Mouse (Mus musculus): ENCODE measurements around the gene Vill. TPM values are rescaled to one million over a fixed set of nuclear protein-coding genes. Genes with fewer than 3 reads are reported as not detected.

The Vill gene
- 10 to 100 TPM in 1 of 2 experiments, 1 to 10 TPM in 1; 3.2 to 10.1 TPM for total RNA-seq (2021)
- long read RNA-seq, experiment 1, partial matches to known transcripts: 1 of 1 reads
- long read RNA-seq, experiment 1, other reads (novel, unspliced or antisense): 0 of 1 reads
- long read RNA-seq, experiment 2, partial matches to known transcripts: 6 of 18 reads
- long read RNA-seq, experiment 2, other reads (novel, unspliced or antisense): 8 of 18 reads

- no peak for DNase-seq (ENCODE audit: low spot score in 2 of 2)
These were observed at the start of gene Vill for GRCm38 (mm10) chr9:119052154-119052944. Gene Vill, plus strand, starts transcription at chr9:119052778.

GRCm38 (mm10) chr9:119003990-119004702 lies 48.4 kb upstream of the Vill start:
- DNase-seq (ENCODE audit: low spot score in 2 of 2): no peak

- no peak for DNase-seq (ENCODE audit: low spot score in 2 of 2)
These were observed 47.9 kb upstream of the Vill start for GRCm38 (mm10) chr9:119004703-119005076.

GRCm38 (mm10) chr9:119005303-119006029 lies 47.1 kb upstream of the Vill start:
- DNase-seq (ENCODE audit: low spot score in 2 of 2): no peak

GRCm38 (mm10) chr9:119007266-119007665 lies 45.3 kb upstream of the Vill start:
- DNase-seq (ENCODE audit: low spot score in 2 of 2): no peak

- no peak for DNase-seq (ENCODE audit: low spot score in 2 of 2)
These were observed 43.7 kb upstream of the Vill start for GRCm38 (mm10) chr9:119008871-119009270.

GRCm38 (mm10) chr9:119010156-119010710 lies 42.3 kb upstream of the Vill start:
- DNase-seq (ENCODE audit: low spot score in 2 of 2): no peak

- DNase-seq (ENCODE audit: low spot score in 2 of 2): no peak
These were observed 35.6 kb upstream of the Vill start for GRCm38 (mm10) chr9:119016785-119017507.

GRCm38 (mm10) chr9:119021731-119022130 lies 30.8 kb upstream of the Vill start:
- no peak for DNase-seq (ENCODE audit: low spot score in 2 of 2)

- DNase-seq (ENCODE audit: low spot score in 2 of 2): no peak
These were observed 27.3 kb upstream of the Vill start for GRCm38 (mm10) chr9:119025263-119025662.

GRCm38 (mm10) chr9:119025832-119026331 lies 26.7 kb upstream of the Vill start:
- no peak for DNase-seq (ENCODE audit: low spot score in 2 of 2)

- DNase-seq (ENCODE audit: low spot score in 2 of 2): no peak
These were observed 25.2 kb upstream of the Vill start for GRCm38 (mm10) chr9:119027337-119027736.

- DNase-seq (ENCODE audit: low spot score in 2 of 2): no peak
These were observed 24.1 kb upstream of the Vill start for GRCm38 (mm10) chr9:119028226-119029195.

- peak; percentile 51 for DNase-seq (ENCODE audit: low spot score in 2 of 2)
These were observed 23.0 kb upstream of the Vill start for GRCm38 (mm10) chr9:119029568-119029967.

- DNase-seq (ENCODE audit: low spot score in 2 of 2): no peak
These were observed 21.5 kb upstream of the Vill start for GRCm38 (mm10) chr9:119031038-119031437.

- DNase-seq (ENCODE audit: low spot score in 2 of 2): no peak
These were observed 20.8 kb upstream of the Vill start for GRCm38 (mm10) chr9:119031772-119032171.

GRCm38 (mm10) chr9:119032538-119032937 lies 20.0 kb upstream of the Vill start:
- DNase-seq (ENCODE audit: low spot score in 2 of 2): no peak

GRCm38 (mm10) chr9:119033111-119033921 lies 19.3 kb upstream of the Vill start:
- DNase-seq (ENCODE audit: low spot score in 2 of 2): no peak
